Mouse (Mus musculus): Measurements from ENCODE around the gene Btg1. TPM values are rescaled to one million over a fixed set of nuclear protein-coding genes. Genes with fewer than 3 reads are reported as not detected.
A peak's percentile ranks its signal among the peaks of the same experiment; 100 is the strongest.

Gene Btg1
- polyA plus RNA-seq, 1 experiment from 2014 or later: 58.6 TPM

DNA sequence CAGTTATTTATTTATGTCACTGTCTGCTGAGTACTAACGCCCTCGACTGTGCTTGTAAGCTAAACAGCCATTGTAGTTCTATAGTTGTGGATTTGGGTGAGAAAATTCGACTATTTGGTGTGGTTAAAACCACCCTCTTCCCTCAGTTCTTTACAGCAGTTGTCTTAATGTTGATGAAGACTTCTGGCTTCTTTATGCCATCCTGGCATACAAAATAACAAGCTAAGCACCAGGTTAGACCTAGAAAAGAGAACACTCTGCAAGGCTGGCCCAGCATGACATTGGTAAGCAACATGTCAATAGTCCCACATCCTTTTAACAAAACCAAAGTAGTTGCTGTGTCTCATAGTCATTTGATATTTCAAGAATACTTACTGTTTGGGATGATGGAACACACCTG is 14.5 kb upstream of the Btg1 start:
- no peaks in the 10 kb centered on the region for H3K27me3 ChIP-seq (ENCODE audit: control insufficient read depth, insufficient read depth, low read depth, low read length)
- H3K9ac ChIP-seq (ENCODE audit: low read length): no peak overlapping the region
- no peak overlapping the region for H3K4me3 ChIP-seq (ENCODE audit: low read length)
- 67% methylated on average over 3 of the region's 3 CpGs for WGBS
- no peaks in the 10 kb centered on the region for H3K9me3 ChIP-seq (ENCODE audit: control insufficient read depth, low read length)
- H3K36me3 ChIP-seq (ENCODE audit: control insufficient read depth, insufficient read depth, low read length): no peaks in the 10 kb centered on the region
- no peak overlapping the region for H3K27ac ChIP-seq (ENCODE audit: low read length)
- no peak overlapping the region for H3K4me2 ChIP-seq (ENCODE audit: low read depth, low read length)
- ATAC-seq (ENCODE audit: low read depth): no peak
- H3K4me1 ChIP-seq (replicated peaks; ENCODE audit: control insufficient read depth, insufficient read depth, low read length): no peaks in the 10 kb centered on the region

DNA sequence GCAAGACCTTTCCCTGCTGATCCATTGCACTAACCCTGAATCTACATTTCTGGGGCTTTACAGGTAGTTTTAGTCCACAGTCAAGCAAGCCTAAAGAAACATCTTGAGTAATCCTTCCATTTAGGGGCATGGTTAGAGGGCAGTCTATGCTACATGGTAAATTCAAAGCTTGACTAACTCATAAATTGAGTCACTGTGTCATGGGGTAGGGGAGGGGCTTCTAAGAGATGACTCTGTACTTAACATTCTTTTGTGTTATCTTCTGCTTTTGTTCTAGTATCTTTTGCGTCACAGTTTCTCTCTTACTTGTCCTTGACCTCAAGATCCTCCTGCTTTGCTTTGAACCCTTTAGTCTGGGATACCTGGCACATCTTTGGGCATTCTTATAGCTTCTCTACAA is 11.6 kb upstream of the Btg1 start:
- no peak overlapping the region for H3K4me3 ChIP-seq (ENCODE audit: low read length)
- no peaks in the 10 kb centered on the region for H3K27me3 ChIP-seq (ENCODE audit: control insufficient read depth, insufficient read depth, low read depth, low read length)
- no peak overlapping the region for H3K27ac ChIP-seq (ENCODE audit: low read length)
- no peaks in the 10 kb centered on the region for H3K4me1 ChIP-seq (replicated peaks; ENCODE audit: control insufficient read depth, insufficient read depth, low read length)
- no peak for ATAC-seq (ENCODE audit: low read depth)
- no peaks in the 10 kb centered on the region for H3K9me3 ChIP-seq (ENCODE audit: control insufficient read depth, low read length)
- H3K9ac ChIP-seq (ENCODE audit: low read length): no peak overlapping the region
- H3K36me3 ChIP-seq (ENCODE audit: control insufficient read depth, insufficient read depth, low read length): no peaks in the 10 kb centered on the region
- no peak overlapping the region for H3K4me2 ChIP-seq (ENCODE audit: low read depth, low read length)
- WGBS: 88% methylated on average over 1 of the region's 1 CpGs

DNA sequence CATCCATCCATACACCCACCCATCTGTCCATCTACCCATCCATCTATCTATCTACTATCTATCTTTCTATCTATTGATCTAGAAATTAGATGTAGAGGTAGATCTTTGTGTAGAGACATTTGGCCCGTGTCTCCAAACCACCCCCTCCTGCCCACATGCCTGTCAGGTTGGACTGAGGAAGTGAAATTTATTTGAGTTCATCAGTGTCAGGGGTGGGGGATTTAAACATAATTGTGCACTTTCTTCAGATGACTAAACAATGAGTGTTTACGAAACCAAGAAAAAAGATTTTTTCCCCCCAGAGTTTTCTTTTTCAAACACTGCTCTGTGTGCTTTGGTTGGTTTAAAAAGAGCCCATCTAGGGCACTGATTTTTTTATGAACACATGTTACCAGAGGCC is 10.9 kb upstream of the Btg1 start:
- no peak for ATAC-seq (ENCODE audit: low read depth)
- Histone ChIP-seq H3K4me1 (replicated peaks; ENCODE audit: control insufficient read depth, insufficient read depth, low read length) (no peaks in the 10 kb centered on the region), H3K27me3 (ENCODE audit: control insufficient read depth, insufficient read depth, low read depth, low read length) (no peaks in the 10 kb centered on the region), H3K27ac (ENCODE audit: low read length) (no peak overlapping the region), H3K36me3 (ENCODE audit: control insufficient read depth, insufficient read depth, low read length) (no peaks in the 10 kb centered on the region), H3K9me3 (ENCODE audit: control insufficient read depth, low read length) (no peaks in the 10 kb centered on the region), H3K4me3 (ENCODE audit: low read length) (no peak overlapping the region), H3K9ac (ENCODE audit: low read length) (no peak overlapping the region), H3K4me2 (ENCODE audit: low read depth, low read length) (no peak overlapping the region)
- WGBS: 69% methylated on average over 2 of the region's 2 CpGs

DNA sequence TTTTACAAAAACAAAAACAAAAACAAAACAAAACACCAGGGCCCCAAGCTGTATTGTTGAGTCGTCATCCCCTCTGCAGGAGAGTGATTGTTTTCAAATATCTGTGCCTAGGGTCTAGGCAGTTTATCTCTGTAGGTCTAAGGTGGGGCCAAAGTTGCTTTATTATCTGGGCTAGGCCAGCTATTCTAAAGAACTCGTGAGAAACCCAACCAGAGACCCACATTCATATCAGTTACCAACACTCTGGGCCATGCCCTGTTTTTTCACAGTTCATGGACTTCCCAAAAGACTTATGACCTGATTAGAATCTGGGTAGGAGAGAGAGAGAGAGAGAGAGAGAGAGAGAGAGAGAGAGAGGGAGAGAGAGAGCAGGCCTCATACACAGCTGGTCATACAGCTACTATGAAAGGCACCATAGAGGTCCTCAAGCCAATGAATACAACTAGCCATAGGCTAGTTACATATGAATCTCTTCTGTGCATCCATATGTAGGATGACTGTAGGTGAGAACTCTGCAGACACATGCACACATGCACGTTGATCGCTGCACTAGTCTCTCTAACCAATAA is 9.1 kb upstream of the Btg1 start:
- H3K4me2 ChIP-seq (ENCODE audit: low read depth, low read length): no peak overlapping the region
- WGBS: 80% methylated on average over 4 of the region's 4 CpGs
- H3K9me3 ChIP-seq (ENCODE audit: control insufficient read depth, low read length): no peaks in the 10 kb centered on the region
- H3K9ac ChIP-seq (ENCODE audit: low read length): no peak overlapping the region
- H3K4me1 ChIP-seq (replicated peaks; ENCODE audit: control insufficient read depth, insufficient read depth, low read length): no peaks in the 10 kb centered on the region
- H3K36me3 ChIP-seq (ENCODE audit: control insufficient read depth, insufficient read depth, low read length): no peaks in the 10 kb centered on the region
- no peaks in the 10 kb centered on the region for H3K27me3 ChIP-seq (ENCODE audit: control insufficient read depth, insufficient read depth, low read depth, low read length)
- H3K4me3 ChIP-seq (ENCODE audit: low read length): no peak overlapping the region
- H3K27ac ChIP-seq (ENCODE audit: low read length): no peak overlapping the region
- no peak for ATAC-seq (ENCODE audit: low read depth)

DNA sequence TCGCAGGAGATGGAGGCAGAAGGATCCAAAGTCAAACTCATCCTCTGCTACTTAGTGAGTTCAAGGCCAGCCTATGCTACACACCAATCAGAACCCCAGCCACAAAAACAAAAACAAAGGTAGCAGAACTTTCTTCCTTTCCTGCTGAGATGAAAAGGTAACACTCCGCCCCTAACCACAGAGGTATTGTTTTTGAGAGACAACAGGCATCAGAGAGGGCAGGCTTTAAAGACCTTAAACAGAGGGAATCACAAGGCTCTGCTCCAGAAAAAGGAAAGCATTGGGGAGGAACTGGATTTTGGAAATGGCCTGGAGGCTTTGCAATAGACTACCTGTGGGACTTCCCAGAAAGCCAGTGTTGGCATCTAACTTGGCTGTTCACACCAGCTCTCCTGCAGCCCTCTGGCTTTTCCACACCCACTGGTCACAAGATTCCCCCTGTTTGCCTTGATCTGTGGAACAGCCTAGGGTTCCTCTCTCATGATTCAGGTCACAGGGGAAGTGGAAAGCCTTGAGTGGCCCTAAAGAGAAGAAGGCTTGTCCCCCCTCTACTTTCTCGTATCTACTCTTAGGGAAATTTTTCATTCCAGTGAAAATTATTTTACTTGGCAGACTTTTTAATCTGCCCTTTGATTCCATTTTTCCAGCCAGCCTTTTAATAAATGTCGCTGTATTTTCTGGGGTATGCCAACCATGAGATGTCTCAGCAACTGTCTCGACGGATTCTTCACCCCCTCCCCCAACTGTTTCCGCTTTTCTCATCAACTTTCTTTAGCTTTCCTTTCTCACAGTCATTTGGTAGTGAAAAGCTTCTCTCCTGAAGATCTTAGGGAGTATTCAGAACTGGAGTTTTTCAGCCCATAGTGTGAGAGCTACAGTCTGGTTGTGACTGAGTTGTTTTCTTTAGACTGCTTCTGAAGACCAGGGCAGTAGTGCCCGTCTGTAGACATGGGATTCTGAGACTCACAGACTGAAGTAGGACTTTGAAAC is 7.2 kb upstream of the Btg1 start:
- Histone ChIP-seq H3K27me3 (ENCODE audit: control insufficient read depth, insufficient read depth, low read depth, low read length) (no peaks in the 10 kb centered on the region), H3K4me2 (ENCODE audit: low read depth, low read length) (no peak overlapping the region), H3K4me1 (replicated peaks; ENCODE audit: control insufficient read depth, insufficient read depth, low read length) (no peaks in the 10 kb centered on the region), H3K4me3 (ENCODE audit: low read length) (no peak overlapping the region), H3K27ac (ENCODE audit: low read length) (no peak overlapping the region), H3K9me3 (ENCODE audit: control insufficient read depth, low read length) (no peaks in the 10 kb centered on the region), H3K9ac (ENCODE audit: low read length) (no peak overlapping the region), H3K36me3 (ENCODE audit: control insufficient read depth, insufficient read depth, low read length) (no peaks in the 10 kb centered on the region)
- no peak for ATAC-seq (ENCODE audit: low read depth)
- WGBS: 76% methylated on average over 8 of the region's 8 CpGs

DNA sequence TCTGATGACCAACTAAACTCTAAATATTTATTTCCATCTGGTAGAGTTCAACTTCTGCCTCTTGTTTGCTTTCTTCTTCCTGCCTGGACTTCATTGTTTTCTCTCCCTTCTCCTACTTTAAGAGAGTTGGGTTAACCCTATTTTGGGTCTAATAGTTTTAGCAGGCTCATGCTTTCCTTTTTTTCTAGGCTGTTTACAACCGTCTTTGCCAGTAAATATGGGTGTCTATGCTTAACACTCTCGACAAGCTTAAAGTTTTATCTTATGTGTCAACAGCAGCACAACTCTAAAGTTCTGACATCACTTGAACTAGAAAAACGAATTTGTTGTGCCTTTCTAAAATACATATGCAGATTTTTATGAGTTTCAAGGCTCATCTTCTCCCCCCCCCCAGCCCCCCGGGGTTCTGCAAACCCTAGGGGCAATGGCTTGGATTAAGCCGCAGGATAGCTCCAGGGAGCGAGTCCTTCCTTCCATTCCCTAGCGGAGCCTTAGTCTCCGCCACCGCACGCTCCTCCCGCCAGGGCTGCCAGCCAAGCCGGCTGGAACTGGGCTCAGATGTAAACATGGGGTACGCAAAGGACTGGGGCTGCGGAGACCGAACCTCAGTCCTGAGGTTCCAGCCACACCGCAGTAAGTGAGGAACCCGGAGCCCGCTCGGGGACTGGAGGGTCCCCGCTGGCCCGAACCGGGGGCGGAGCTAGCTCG is 651 bp upstream of the Btg1 start:
- Histone ChIP-seq H3K4me1 (replicated peaks; ENCODE audit: control insufficient read depth, insufficient read depth, low read length) (peaks cover 5% of the 10 kb centered on the region), H3K4me3 (ENCODE audit: low read length) (peak overlapping the region; percentile 94), H3K36me3 (ENCODE audit: control insufficient read depth, insufficient read depth, low read length) (peaks cover 3% of the 10 kb centered on the region; the same call in 1 of the 2 replicates), H3K4me2 (ENCODE audit: low read depth, low read length) (peak overlapping the region; percentile 58), H3K27me3 (ENCODE audit: control insufficient read depth, insufficient read depth, low read depth, low read length) (no peaks in the 10 kb centered on the region), H3K9ac (ENCODE audit: low read length) (peak overlapping the region; percentile 71), H3K9me3 (ENCODE audit: control insufficient read depth, low read length) (no peaks in the 10 kb centered on the region), H3K27ac (ENCODE audit: low read length) (peak overlapping the region; percentile 75)
- under 1% methylated on average over 24 of the region's 24 CpGs for WGBS
- no peak for ATAC-seq (ENCODE audit: low read depth)

DNA sequence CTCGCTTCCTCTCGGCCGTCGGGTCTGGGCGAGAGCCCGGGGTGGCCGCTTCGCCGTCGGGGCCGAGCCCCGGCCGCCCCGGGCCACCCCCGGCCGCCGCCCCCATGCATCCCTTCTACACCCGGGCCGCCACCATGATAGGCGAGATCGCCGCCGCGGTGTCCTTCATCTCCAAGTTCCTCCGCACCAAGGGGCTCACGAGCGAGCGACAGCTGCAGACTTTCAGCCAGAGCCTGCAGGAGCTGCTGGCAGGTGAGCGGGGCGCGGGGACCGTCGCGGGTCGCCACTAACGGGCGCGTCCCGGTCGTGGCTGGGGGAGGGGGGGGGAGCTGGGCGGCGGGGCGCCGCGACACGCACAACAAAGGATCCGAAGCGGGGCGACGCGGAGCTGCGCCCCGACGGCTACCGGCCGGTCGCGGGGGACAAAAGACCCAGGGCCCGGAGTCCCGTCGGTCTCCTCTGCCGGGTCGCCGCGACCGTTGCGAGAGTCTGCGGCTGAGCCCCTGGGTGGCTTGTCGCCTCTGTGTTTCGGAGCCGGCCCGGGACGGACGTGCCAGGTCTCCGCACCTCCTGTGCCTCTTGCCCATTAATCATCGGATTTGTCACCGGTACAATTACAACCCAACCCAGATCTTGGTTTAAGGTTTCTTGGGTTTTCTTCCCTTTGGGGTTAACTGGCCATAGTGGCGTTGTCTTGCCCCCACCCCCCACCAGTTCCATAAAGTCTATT is 580 bp downstream of the Btg1 start:
- no peaks in the 10 kb centered on the region for H3K27me3 ChIP-seq (ENCODE audit: control insufficient read depth, insufficient read depth, low read depth, low read length)
- ATAC-seq (ENCODE audit: low read depth): peak; percentile 21; the same call in 1 of the 2 replicates
- H3K4me3 ChIP-seq (ENCODE audit: low read length): peak overlapping the region; percentile 94
- H3K36me3 ChIP-seq (ENCODE audit: control insufficient read depth, insufficient read depth, low read length): peaks cover 8% of the 10 kb centered on the region; the same call in 1 of the 2 replicates
- no peaks in the 10 kb centered on the region for H3K9me3 ChIP-seq (ENCODE audit: control insufficient read depth, low read length)
- H3K27ac ChIP-seq (ENCODE audit: low read length): peak overlapping the region; percentile 98
- WGBS: under 1% methylated on average over 67 of the region's 78 CpGs
- H3K9ac ChIP-seq (ENCODE audit: low read length): peak overlapping the region; percentile 100
- H3K4me2 ChIP-seq (ENCODE audit: low read depth, low read length): peak overlapping the region; percentile 28
- H3K4me1 ChIP-seq (replicated peaks; ENCODE audit: control insufficient read depth, insufficient read depth, low read length): peaks cover 15% of the 10 kb centered on the region

DNA sequence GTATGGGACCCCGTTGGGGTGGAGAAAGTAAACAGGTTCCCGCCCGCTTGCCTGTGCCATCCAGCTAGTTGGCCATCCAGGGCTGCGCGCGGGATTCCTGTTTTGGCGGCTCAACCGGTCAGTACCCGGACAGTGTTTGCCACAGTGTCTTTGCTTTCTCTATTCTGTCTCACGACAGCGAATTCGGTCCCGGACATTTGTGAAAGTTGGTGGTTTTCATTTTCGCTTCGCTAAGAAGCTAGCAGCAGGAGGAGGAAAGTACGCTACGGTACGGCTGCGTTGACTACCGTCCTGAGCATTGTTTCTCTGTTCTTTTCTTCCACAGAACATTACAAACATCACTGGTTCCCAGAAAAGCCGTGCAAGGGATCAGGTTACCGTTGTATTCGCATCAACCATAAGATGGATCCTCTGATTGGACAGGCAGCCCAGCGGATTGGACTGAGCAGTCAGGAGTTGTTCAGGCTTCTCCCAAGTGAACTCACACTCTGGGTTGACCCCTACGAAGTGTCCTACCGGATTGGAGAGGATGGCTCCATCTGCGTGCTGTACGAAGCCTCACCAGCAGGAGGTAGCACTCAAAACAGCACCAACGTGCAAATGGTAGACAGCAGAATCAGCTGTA is 1.3 kb downstream of the Btg1 start:
- H3K9me3 ChIP-seq (ENCODE audit: control insufficient read depth, low read length): no peaks in the 10 kb centered on the region
- peaks cover 20% of the 10 kb centered on the region for H3K4me1 ChIP-seq (replicated peaks; ENCODE audit: control insufficient read depth, insufficient read depth, low read length)
- peaks cover 10% of the 10 kb centered on the region; the same call in 1 of the 2 replicates for H3K36me3 ChIP-seq (ENCODE audit: control insufficient read depth, insufficient read depth, low read length)
- under 1% methylated on average over 29 of the region's 29 CpGs for WGBS
- H3K4me2 ChIP-seq (ENCODE audit: low read depth, low read length): peak overlapping the region; percentile 28
- peak overlapping the region; percentile 100 for H3K9ac ChIP-seq (ENCODE audit: low read length)
- H3K4me3 ChIP-seq (ENCODE audit: low read length): peak overlapping the region; percentile 94
- ATAC-seq (ENCODE audit: low read depth): peak; percentile 24
- peak overlapping the region; percentile 98 for H3K27ac ChIP-seq (ENCODE audit: low read length)
- H3K27me3 ChIP-seq (ENCODE audit: control insufficient read depth, insufficient read depth, low read depth, low read length): no peaks in the 10 kb centered on the region

Measured in lung, embryonic 16.5 days (tissue).